In the genomic region with DNA sequence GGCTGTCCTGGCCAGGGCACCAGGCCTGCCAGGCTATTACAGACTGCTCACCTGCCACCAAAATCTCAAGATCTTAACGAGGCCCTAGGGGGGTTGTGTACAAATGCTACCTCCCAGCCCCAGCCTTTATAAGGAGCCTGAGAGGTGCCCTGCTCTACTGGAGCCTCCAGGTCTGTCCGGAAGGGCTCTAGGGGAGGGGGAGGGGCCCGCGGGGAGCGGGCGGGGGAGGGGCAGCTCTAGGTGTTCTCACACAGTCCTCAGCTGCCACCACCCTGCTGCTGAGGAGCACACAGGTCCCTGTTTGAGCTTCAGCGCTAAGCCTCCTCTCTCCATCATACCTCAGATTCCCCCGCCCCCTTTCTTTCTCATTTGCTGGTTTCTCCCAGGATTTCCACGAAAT, we compare ENCODE assay signal across 10 mouse cellular contexts. TPM values are rescaled to one million over a fixed set of nuclear protein-coding genes. Genes with fewer than 3 reads are reported as not detected.
A peak's percentile ranks its signal among the peaks of the same experiment; 100 is the strongest.
DNase-seq lines count a peak whose midpoint lies in the region; ATAC-seq lines count a peak whose summit lies in the region.
"Had no signal": no experiment of that assay in that cellular context is flagged by ENCODE, and none has a peak within 500 bp of the region (broad histone marks: within the 10 kb centered on the region; RNA-seq: fewer than 3 reads in every experiment).

No protein-coding gene starts in this region.

- H3K4me3 ChIP-seq in lung, embryonic 15.5 days, result no peak overlapping the region
- peak overlapping the region; percentile 2; the same call in 1 of the 2 replicates for H3K4me3 ChIP-seq in forebrain, embryonic 12.5 days (replicated peaks)
- H3K4me3 ChIP-seq in stomach, embryonic 14.5 days (ENCODE audit: low read depth, low read length), result no peak overlapping the region

- intact Hi-C loops in gastrocnemius, postnatal 36 days (cut with DNase I), result no loop called here

- no peak overlapping the region for H3K9ac ChIP-seq in lung, embryonic 15.5 days
- no peak overlapping the region for H3K9ac ChIP-seq in forebrain, embryonic 12.5 days
- H3K9ac ChIP-seq in stomach, embryonic 14.5 days (replicated peaks; ENCODE audit: low read depth, low read length), result no peak overlapping the region

- H3K9me3 ChIP-seq in lung, embryonic 15.5 days, result no peaks in the 10 kb centered on the region
- H3K9me3 ChIP-seq in forebrain, embryonic 12.5 days, result no peaks in the 10 kb centered on the region
- H3K9me3 ChIP-seq in stomach, embryonic 14.5 days (ENCODE audit: control insufficient read depth, low read depth, low read length), result no peaks in the 10 kb centered on the region

- peaks cover 24% of the 10 kb centered on the region for H3K27me3 ChIP-seq in lung, embryonic 15.5 days
- peaks cover 86% of the 10 kb centered on the region for H3K27me3 ChIP-seq in forebrain, embryonic 12.5 days
- H3K27me3 ChIP-seq in stomach, embryonic 14.5 days (ENCODE audit: control insufficient read depth, insufficient read depth, low read length), result no peaks in the 10 kb centered on the region

- H3K27ac ChIP-seq in lung, embryonic 15.5 days, result peak overlapping the region; percentile 58
- H3K27ac ChIP-seq in forebrain, embryonic 12.5 days, result no peak overlapping the region
- no peak overlapping the region for H3K27ac ChIP-seq in stomach, embryonic 14.5 days (ENCODE audit: low read length)

- peak overlapping the region; percentile 35 for H3K4me2 ChIP-seq in lung, embryonic 15.5 days
- peak overlapping the region; percentile 38 for H3K4me2 ChIP-seq in forebrain, embryonic 12.5 days
- H3K4me2 ChIP-seq in stomach, embryonic 14.5 days (replicated peaks; ENCODE audit: low read depth, low read length), result peak overlapping the region; percentile 25; the same call in 1 of the 2 replicates

- WGBS in lung, embryonic 15.5 days, result 2% methylated on average over 9 of the region's 9 CpGs
- under 1% methylated on average over 9 of the region's 9 CpGs for WGBS in forebrain, embryonic 12.5 days
- WGBS in stomach, embryonic 14.5 days, result under 1% methylated on average over 9 of the region's 9 CpGs

- peaks cover 26% of the 10 kb centered on the region for H3K4me1 ChIP-seq in lung, embryonic 15.5 days
- peaks cover 19% of the 10 kb centered on the region for H3K4me1 ChIP-seq in forebrain, embryonic 12.5 days
- peaks cover 7% of the 10 kb centered on the region; the same call in 1 of the 2 replicates for H3K4me1 ChIP-seq in stomach, embryonic 14.5 days (ENCODE audit: control insufficient read depth, insufficient read depth, low read length)

- H3K36me3 ChIP-seq in lung, embryonic 15.5 days, result no peaks in the 10 kb centered on the region
- H3K36me3 ChIP-seq in forebrain, embryonic 12.5 days (replicated peaks), result no peaks in the 10 kb centered on the region
- H3K36me3 ChIP-seq in stomach, embryonic 14.5 days (ENCODE audit: control insufficient read depth, insufficient read depth, low read length), result no peaks in the 10 kb centered on the region

- no peak for DNase-seq in lung, postnatal 25 days (ENCODE audit: low spot score)
- DNase-seq in kidney, postnatal 36 days, result peak; percentile 19 to 29
- no peak for DNase-seq in gastrocnemius, postnatal 36 days
- DNase-seq in adrenal gland, postnatal 36 days, result no peak
- DNase-seq in ovary, postnatal 36 days (ENCODE audit: low spot score), result no peak
- DNase-seq: gastrocnemius, postnatal 10 days; right cerebral cortex, postnatal 25 days had no signal

- peak; percentile 78 for ATAC-seq in lung, embryonic 15.5 days (ENCODE audit: borderline replicate concordance, extremely low read depth, low FRiP score, low TSS enrichment)
- ATAC-seq in forebrain, embryonic 12.5 days (ENCODE audit: low FRiP score), result peak; percentile 30; the same call in 1 of the 2 replicates
- peak; percentile 68; the same call in 1 of the 2 replicates for ATAC-seq in stomach, embryonic 14.5 days (ENCODE audit: insufficient number of reproducible peaks, insufficient read depth, low FRiP score, low read depth)

RNA-seq across cellular contexts. Expression of a gene that starts 17.5 kb away (rescaled TPM):
- 0.84 and 1.2 TPM in 2 replicates for polyA plus RNA-seq in lung, embryonic 15.5 days (2015; fragmentation: Nextera tagmentation; extraction: Ambion mirVana)
- polyA plus RNA-seq in forebrain, embryonic 12.5 days (2016; fragmentation: Nextera tagmentation; extraction: Ambion mirVana), result 0.12 and 0.24 TPM in 2 replicates
- 0.34 and 0.38 TPM in 2 replicates for polyA plus RNA-seq in stomach, embryonic 14.5 days (2014; fragmentation: Nextera tagmentation; extraction: Ambion mirVana)
- not detected for total RNA-seq in gastrocnemius, postnatal 36 days (2021)
- total RNA-seq in adrenal gland, postnatal 36 days (2021), result under 1 TPM; 0.07 to 0.17 TPM

Comparison
In these comparisons a context has a peak if more than half of its experiments do, and no peak if none do; other contexts are left out.
1. DNase-seq: peak in kidney, postnatal 36 days (2 of 2); none in lung, postnatal 25 days (single experiment), gastrocnemius, postnatal 36 days (0 of 2), adrenal gland, postnatal 36 days (0 of 2) and ovary, postnatal 36 days (single experiment).
2. Peak in every context shown above with its lines, with median percentiles within 50 percentile points of each other: ATAC-seq and H3K4me2 ChIP-seq.